Mouse (Mus musculus): Measurements from ENCODE around the gene Fam205c. TPM values are rescaled to one million over a fixed set of nuclear protein-coding genes. Genes with fewer than 3 reads are reported as not detected.

Gene Fam205c
- polyA plus RNA-seq, 1 experiment from 2014 or later, result 0.35 TPM

DNA sequence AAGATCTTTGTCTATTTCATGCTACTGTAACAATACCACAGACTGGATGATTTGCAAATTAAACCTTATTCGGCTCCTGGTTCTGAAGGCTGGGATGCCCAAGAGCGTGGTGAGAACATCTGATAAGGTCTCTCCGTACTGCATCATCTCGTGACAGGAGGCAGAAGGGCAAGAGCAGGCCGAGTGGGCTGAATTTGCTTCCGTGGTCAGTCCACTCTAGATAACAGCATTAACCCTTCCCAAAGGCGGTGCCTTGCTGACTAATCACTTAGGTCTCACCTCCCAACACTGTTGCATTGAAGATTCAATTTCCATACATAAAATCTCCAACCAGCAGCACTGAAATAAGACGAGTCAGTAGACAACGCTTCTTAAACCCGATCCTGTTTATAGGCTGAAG is 39.4 kb upstream of the Fam205c start:
- no peaks in the 10 kb centered on the region for H3K4me1 ChIP-seq (ENCODE audit: control insufficient read depth, insufficient read depth, low read length)
- H3K9ac ChIP-seq (ENCODE audit: low read depth, low read length), result no peak overlapping the region
- no peak overlapping the region for H3K4me2 ChIP-seq (replicated peaks; ENCODE audit: low read depth, low read length)
- no peak for ATAC-seq (ENCODE audit: low FRiP score, low TSS enrichment)
- no peaks in the 10 kb centered on the region for H3K9me3 ChIP-seq (ENCODE audit: control insufficient read depth, low read length)
- 45% methylated on average over 10 of the region's 10 CpGs for WGBS
- H3K4me3 ChIP-seq (ENCODE audit: low read length), result no peak overlapping the region
- no peaks in the 10 kb centered on the region for H3K36me3 ChIP-seq (ENCODE audit: control insufficient read depth, insufficient read depth, low read length)
- peaks cover 43% of the 10 kb centered on the region for H3K27me3 ChIP-seq (ENCODE audit: control insufficient read depth, insufficient read depth, low read length)
- no peak overlapping the region for H3K27ac ChIP-seq (ENCODE audit: low read depth, low read length)

DNA sequence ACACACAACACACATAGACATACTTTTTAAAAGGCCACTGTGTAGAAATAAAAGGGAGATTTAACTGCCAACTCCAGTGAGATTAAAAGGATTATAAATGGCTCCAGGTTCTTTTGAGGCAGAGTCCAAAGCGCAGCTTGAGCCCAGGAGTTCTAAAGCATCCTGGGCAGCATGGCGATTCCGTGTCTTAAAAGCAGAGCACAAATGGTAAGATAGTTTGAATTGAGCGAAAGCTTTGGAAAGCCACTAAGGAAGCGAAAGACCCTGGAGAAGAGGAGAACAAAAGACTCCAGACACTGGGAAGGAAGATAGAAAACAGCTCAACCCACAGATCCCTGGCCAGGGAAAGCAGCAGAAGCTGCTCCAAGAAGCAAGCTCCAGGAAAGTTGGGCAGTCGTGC is 30.9 kb upstream of the Fam205c start:
- no peak overlapping the region for H3K27ac ChIP-seq (ENCODE audit: low read depth, low read length)
- no peak overlapping the region for H3K9ac ChIP-seq (ENCODE audit: low read depth, low read length)
- no peak for ATAC-seq (ENCODE audit: low FRiP score, low TSS enrichment)
- no peak overlapping the region for H3K4me2 ChIP-seq (replicated peaks; ENCODE audit: low read depth, low read length)
- no peaks in the 10 kb centered on the region for H3K4me1 ChIP-seq (ENCODE audit: control insufficient read depth, insufficient read depth, low read length)
- no peak overlapping the region for H3K4me3 ChIP-seq (ENCODE audit: low read length)
- no peaks in the 10 kb centered on the region for H3K36me3 ChIP-seq (ENCODE audit: control insufficient read depth, insufficient read depth, low read length)
- no peaks in the 10 kb centered on the region for H3K27me3 ChIP-seq (ENCODE audit: control insufficient read depth, insufficient read depth, low read length)
- WGBS, result 83% methylated on average over 6 of the region's 6 CpGs
- no peaks in the 10 kb centered on the region for H3K9me3 ChIP-seq (ENCODE audit: control insufficient read depth, low read length)

DNA sequence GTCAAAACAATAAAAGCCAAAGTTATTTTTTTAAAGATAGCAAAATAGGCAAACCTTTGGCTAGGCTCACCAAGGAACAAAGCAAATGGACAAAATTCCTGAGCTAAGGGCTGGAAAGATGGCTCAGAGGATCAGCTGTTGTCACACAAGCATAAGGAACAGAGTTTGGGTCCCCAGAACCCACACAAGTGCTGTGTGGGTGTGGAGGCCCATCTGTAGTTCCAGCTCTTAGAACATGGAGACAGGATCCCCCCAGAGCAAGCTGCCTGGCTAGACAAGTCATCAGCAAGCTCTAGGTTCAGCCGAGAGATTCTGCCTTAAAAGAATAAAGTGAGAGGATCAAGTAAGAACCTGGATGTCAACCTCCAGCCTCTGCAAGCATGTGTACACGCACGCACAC is 30.5 kb upstream of the Fam205c start:
- H3K9ac ChIP-seq (ENCODE audit: low read depth, low read length), result no peak overlapping the region
- no peak for ATAC-seq (ENCODE audit: low FRiP score, low TSS enrichment)
- no peak overlapping the region for H3K4me3 ChIP-seq (ENCODE audit: low read length)
- no peaks in the 10 kb centered on the region for H3K4me1 ChIP-seq (ENCODE audit: control insufficient read depth, insufficient read depth, low read length)
- no peaks in the 10 kb centered on the region for H3K36me3 ChIP-seq (ENCODE audit: control insufficient read depth, insufficient read depth, low read length)
- H3K27ac ChIP-seq (ENCODE audit: low read depth, low read length), result no peak overlapping the region
- H3K27me3 ChIP-seq (ENCODE audit: control insufficient read depth, insufficient read depth, low read length), result no peaks in the 10 kb centered on the region
- no peak overlapping the region for H3K4me2 ChIP-seq (replicated peaks; ENCODE audit: low read depth, low read length)
- WGBS, result 95% methylated on average over 3 of the region's 3 CpGs
- H3K9me3 ChIP-seq (ENCODE audit: control insufficient read depth, low read length), result no peaks in the 10 kb centered on the region

DNA sequence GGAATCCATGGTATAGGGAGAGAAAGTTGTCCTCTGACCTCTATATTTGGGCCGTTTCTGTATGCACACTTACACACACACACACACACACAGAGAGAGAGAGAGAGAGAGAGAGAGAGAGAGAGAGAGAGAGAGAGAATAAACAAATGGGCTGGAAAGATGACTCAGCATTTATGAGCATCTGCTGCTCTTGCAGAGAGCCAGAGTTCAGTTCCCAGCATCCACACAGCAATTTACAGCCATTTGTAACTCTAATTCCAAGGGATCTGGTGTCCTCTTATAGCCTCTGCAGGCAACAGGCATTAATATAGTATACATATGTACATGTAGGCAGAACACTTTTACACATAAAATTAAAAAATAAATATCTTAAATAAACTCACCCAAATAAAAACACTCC is 29.9 kb upstream of the Fam205c start:
- Histone ChIP-seq H3K4me3 (ENCODE audit: low read length) (no peak overlapping the region), H3K4me1 (ENCODE audit: control insufficient read depth, insufficient read depth, low read length) (no peaks in the 10 kb centered on the region), H3K9me3 (ENCODE audit: control insufficient read depth, low read length) (no peaks in the 10 kb centered on the region), H3K9ac (ENCODE audit: low read depth, low read length) (no peak overlapping the region), H3K36me3 (ENCODE audit: control insufficient read depth, insufficient read depth, low read length) (no peaks in the 10 kb centered on the region), H3K4me2 (replicated peaks; ENCODE audit: low read depth, low read length) (no peak overlapping the region), H3K27me3 (ENCODE audit: control insufficient read depth, insufficient read depth, low read length) (no peaks in the 10 kb centered on the region), H3K27ac (ENCODE audit: low read depth, low read length) (no peak overlapping the region)
- 68% methylated on average over 1 of the region's 1 CpGs for WGBS
- ATAC-seq (ENCODE audit: low FRiP score, low TSS enrichment), result no peak

DNA sequence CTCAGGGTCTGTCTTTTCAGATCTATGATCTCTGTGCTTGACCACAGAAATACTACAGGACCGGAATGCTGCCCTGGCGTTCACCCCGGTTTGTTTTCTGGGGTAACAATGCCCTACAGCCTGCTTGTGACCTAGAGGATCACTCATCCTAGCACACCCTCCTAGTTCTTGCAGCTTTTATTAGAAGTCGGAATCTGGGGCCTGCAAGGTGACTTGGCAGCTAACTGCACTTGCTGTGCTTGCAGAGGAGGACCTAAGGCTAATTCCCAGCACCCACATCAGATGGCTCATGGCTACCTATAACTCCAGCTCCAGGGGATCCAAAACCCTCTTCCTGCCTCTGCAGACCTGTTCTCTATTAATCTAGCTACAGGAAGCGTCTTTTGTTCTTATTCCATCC is 28.7 kb upstream of the Fam205c start:
- Histone ChIP-seq H3K36me3 (ENCODE audit: control insufficient read depth, insufficient read depth, low read length) (no peaks in the 10 kb centered on the region), H3K9ac (ENCODE audit: low read depth, low read length) (no peak overlapping the region), H3K4me2 (replicated peaks; ENCODE audit: low read depth, low read length) (no peak overlapping the region), H3K27me3 (ENCODE audit: control insufficient read depth, insufficient read depth, low read length) (no peaks in the 10 kb centered on the region), H3K4me1 (ENCODE audit: control insufficient read depth, insufficient read depth, low read length) (no peaks in the 10 kb centered on the region), H3K27ac (ENCODE audit: low read depth, low read length) (no peak overlapping the region), H3K9me3 (ENCODE audit: control insufficient read depth, low read length) (no peaks in the 10 kb centered on the region), H3K4me3 (ENCODE audit: low read length) (no peak overlapping the region)
- 81% methylated on average over 5 of the region's 5 CpGs for WGBS
- ATAC-seq (ENCODE audit: low FRiP score, low TSS enrichment), result no peak

DNA sequence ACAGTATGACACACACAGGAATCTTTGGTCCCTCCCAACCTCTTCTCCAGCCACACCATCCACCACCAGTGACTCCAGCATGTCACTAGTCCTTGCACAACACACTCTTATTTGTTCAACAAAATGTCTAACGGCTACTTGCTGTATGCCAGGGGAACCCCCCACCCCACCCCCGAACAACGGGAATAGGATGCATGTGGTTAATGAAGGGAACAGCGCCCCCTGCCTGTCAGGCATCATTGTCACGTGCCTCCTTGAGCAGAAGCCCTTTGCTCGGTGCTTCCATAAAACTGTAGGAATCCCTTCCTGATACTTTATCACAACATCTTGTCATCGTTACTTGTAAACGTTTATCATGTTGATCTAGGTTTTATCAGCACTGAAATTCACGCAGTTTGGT is 28.1 kb upstream of the Fam205c start:
- H3K36me3 ChIP-seq (ENCODE audit: control insufficient read depth, insufficient read depth, low read length), result no peaks in the 10 kb centered on the region
- no peak overlapping the region for H3K9ac ChIP-seq (ENCODE audit: low read depth, low read length)
- no peaks in the 10 kb centered on the region for H3K27me3 ChIP-seq (ENCODE audit: control insufficient read depth, insufficient read depth, low read length)
- H3K9me3 ChIP-seq (ENCODE audit: control insufficient read depth, low read length), result no peaks in the 10 kb centered on the region
- H3K27ac ChIP-seq (ENCODE audit: low read depth, low read length), result no peak overlapping the region
- H3K4me3 ChIP-seq (ENCODE audit: low read length), result no peak overlapping the region
- H3K4me2 ChIP-seq (replicated peaks; ENCODE audit: low read depth, low read length), result no peak overlapping the region
- no peak for ATAC-seq (ENCODE audit: low FRiP score, low TSS enrichment)
- H3K4me1 ChIP-seq (ENCODE audit: control insufficient read depth, insufficient read depth, low read length), result no peaks in the 10 kb centered on the region
- 58% methylated on average over 9 of the region's 9 CpGs for WGBS

DNA sequence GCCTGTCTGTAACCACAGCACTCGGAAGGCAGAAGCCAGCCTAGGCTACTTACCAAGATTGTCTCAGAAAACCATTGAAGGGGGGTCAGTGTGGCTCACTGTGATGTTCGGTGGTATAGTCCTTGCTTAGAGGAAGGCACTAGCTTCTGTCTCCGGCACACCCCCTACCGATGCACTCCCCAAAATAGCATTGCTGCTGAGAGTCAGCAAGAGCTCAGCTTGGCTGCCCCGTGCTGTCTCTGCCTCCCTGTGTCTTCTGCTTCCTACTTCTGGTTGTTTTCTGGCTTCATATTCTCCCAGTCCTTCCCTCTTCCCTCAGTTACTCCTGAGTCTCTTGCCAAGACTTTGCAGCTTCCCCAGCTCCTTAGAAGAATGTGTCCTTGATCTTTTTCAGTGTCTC is 26.8 kb upstream of the Fam205c start:
- Histone ChIP-seq H3K4me2 (replicated peaks; ENCODE audit: low read depth, low read length) (no peak overlapping the region), H3K4me1 (ENCODE audit: control insufficient read depth, insufficient read depth, low read length) (no peaks in the 10 kb centered on the region), H3K9me3 (ENCODE audit: control insufficient read depth, low read length) (no peaks in the 10 kb centered on the region), H3K36me3 (ENCODE audit: control insufficient read depth, insufficient read depth, low read length) (no peaks in the 10 kb centered on the region), H3K4me3 (ENCODE audit: low read length) (no peak overlapping the region), H3K27me3 (ENCODE audit: control insufficient read depth, insufficient read depth, low read length) (no peaks in the 10 kb centered on the region), H3K27ac (ENCODE audit: low read depth, low read length) (no peak overlapping the region), H3K9ac (ENCODE audit: low read depth, low read length) (no peak overlapping the region)
- ATAC-seq (ENCODE audit: low FRiP score, low TSS enrichment), result no peak
- 69% methylated on average over 5 of the region's 5 CpGs for WGBS

DNA sequence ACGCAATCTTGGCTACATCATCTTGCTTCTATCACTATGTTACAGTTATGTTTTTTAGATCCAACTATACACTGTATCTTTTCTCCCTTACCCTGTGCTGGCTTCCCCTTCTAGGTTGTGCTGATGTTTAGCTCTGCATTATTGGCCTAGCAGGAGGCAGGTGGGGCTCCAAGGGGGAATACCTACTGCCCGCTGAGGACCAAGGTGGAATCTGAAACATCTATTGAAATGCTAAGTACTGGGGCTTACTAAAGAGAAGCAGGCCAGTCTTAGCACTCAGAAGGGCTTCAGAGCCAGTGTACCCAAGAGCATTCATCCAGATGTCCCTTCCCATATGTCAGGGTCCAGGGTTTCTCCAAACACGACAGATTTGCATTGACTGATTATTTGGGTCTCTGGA is 24.9 kb upstream of the Fam205c start:
- Histone ChIP-seq H3K36me3 (ENCODE audit: control insufficient read depth, insufficient read depth, low read length) (no peaks in the 10 kb centered on the region), H3K27me3 (ENCODE audit: control insufficient read depth, insufficient read depth, low read length) (no peaks in the 10 kb centered on the region), H3K9ac (ENCODE audit: low read depth, low read length) (no peak overlapping the region), H3K4me1 (ENCODE audit: control insufficient read depth, insufficient read depth, low read length) (no peaks in the 10 kb centered on the region), H3K27ac (ENCODE audit: low read depth, low read length) (no peak overlapping the region), H3K9me3 (ENCODE audit: control insufficient read depth, low read length) (no peaks in the 10 kb centered on the region), H3K4me3 (ENCODE audit: low read length) (no peak overlapping the region), H3K4me2 (replicated peaks; ENCODE audit: low read depth, low read length) (no peak overlapping the region)
- 41% methylated on average over 3 of the region's 3 CpGs for WGBS
- ATAC-seq (ENCODE audit: low FRiP score, low TSS enrichment), result no peak

DNA sequence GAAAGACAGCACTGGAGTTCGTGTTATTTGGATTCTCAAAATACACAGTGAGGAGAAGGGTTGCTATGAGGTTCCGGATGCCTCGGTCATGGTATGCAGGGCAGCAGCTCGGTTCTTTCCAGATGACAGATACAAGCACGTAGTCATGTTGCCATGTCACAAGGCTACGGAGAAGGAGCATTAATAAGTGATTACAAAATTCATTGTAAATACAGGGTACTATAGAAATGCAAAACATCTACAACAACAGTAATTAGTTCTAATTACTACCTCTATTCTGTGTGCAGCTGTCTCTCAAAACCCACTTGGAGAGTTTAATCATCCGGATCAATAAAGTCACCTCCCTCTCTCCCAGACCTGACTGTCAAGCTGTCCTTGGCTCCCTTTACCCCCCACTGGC is 21.1 kb upstream of the Fam205c start:
- no peak overlapping the region for H3K27ac ChIP-seq (ENCODE audit: low read depth, low read length)
- H3K27me3 ChIP-seq (ENCODE audit: control insufficient read depth, insufficient read depth, low read length), result no peaks in the 10 kb centered on the region
- H3K4me3 ChIP-seq (ENCODE audit: low read length), result no peak overlapping the region
- no peaks in the 10 kb centered on the region for H3K4me1 ChIP-seq (ENCODE audit: control insufficient read depth, insufficient read depth, low read length)
- no peaks in the 10 kb centered on the region for H3K36me3 ChIP-seq (ENCODE audit: control insufficient read depth, insufficient read depth, low read length)
- H3K9me3 ChIP-seq (ENCODE audit: control insufficient read depth, low read length), result no peaks in the 10 kb centered on the region
- 78% methylated on average over 7 of the region's 7 CpGs for WGBS
- no peak for ATAC-seq (ENCODE audit: low FRiP score, low TSS enrichment)
- H3K9ac ChIP-seq (ENCODE audit: low read depth, low read length), result no peak overlapping the region
- no peak overlapping the region for H3K4me2 ChIP-seq (replicated peaks; ENCODE audit: low read depth, low read length)

DNA sequence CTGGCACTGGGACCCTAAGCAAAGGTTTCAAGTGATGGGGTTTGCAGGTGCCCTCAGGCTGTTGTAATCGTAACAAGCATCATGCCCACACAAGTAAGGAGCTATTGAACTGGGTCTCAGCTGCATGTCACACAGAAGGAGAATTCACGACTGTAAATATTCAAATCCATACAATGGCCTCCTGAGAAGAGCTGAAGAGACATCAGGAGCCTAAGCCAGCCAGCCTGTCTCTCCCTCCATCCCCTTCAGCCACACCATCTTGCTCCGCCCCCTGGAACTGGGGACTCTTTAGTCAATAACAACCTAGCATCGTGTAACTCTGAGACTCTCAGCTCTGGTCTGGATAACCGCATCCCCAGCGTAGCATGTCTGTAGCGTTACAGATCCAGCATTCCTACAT is 17.1 kb upstream of the Fam205c start:
- Histone ChIP-seq H3K4me2 (replicated peaks; ENCODE audit: low read depth, low read length) (no peak overlapping the region), H3K36me3 (ENCODE audit: control insufficient read depth, insufficient read depth, low read length) (no peaks in the 10 kb centered on the region), H3K27ac (ENCODE audit: low read depth, low read length) (no peak overlapping the region), H3K4me3 (ENCODE audit: low read length) (no peak overlapping the region), H3K9ac (ENCODE audit: low read depth, low read length) (no peak overlapping the region), H3K27me3 (ENCODE audit: control insufficient read depth, insufficient read depth, low read length) (no peaks in the 10 kb centered on the region), H3K4me1 (ENCODE audit: control insufficient read depth, insufficient read depth, low read length) (no peaks in the 10 kb centered on the region), H3K9me3 (ENCODE audit: control insufficient read depth, low read length) (no peaks in the 10 kb centered on the region)
- ATAC-seq (ENCODE audit: low FRiP score, low TSS enrichment), result no peak
- 71% methylated on average over 7 of the region's 7 CpGs for WGBS

Measured in kidney, embryonic 14.5 days (tissue).